Mouse (Mus musculus) gastrocnemius, adult 18-20 months (tissue): ENCODE data around the gene Surf1. TPM values are rescaled to one million over a fixed set of nuclear protein-coding genes. Genes with fewer than 3 reads are reported as not detected.

Experiments used
- DNase-seq: peaks from one replicate; pipeline ENCODE4 v3.0.0; 2021; ENCODE audit warnings: low spot score
- long read RNA-seq, 2 experiments: library from polyadenylated mRNA; stranded (forward); transcript quantifications; one replicate each; pipeline ENCODE4 v2.0.0; 2021
- total RNA-seq, 2 experiments: library from RNA; stranded (reverse); gene quantifications; 2 replicates each; pipeline ENCODE4 v1.2.3; 2021

The Surf1 gene
- 10 to 100 TPM; 41.4 to 43.1 TPM for total RNA-seq
- long read RNA-seq, experiment 1, transcript Surf1-201 (9 exons, 1,173 nt): major isoform, 7 of 26 reads
- long read RNA-seq, experiment 1, partial matches to known transcripts: 3 of 26 reads
- long read RNA-seq, experiment 1, other reads (novel, unspliced or antisense): 12 of 26 reads
- long read RNA-seq, experiment 2, transcript Surf1-201 (9 exons, 1,173 nt): major isoform, 13 of 25 reads
- long read RNA-seq, experiment 2, partial matches to known transcripts: 2 of 25 reads
- long read RNA-seq, experiment 2, other reads (novel, unspliced or antisense): 9 of 25 reads

GRCm38 (mm10) chr2:26915927-26916728 is at the start of gene Surf1, which contains the start of gene Surf2:
TSS of gene Surf1 (minus strand) at chr2:26916530.
TSS of gene Surf2 (plus strand) at chr2:26916367.
- peak; percentile 78 for DNase-seq

- no peak for DNase-seq
Observed at GRCm38 (mm10) chr2:26964724-26965370, 48.5 kb upstream of the Surf1 start.

- DNase-seq: peak; percentile 94
Observed at GRCm38 (mm10) chr2:26963923-26964723, 47.8 kb upstream of the Surf1 start, which contains the start of gene Rexo4. TSS of gene Rexo4 (minus strand) at chr2:26964386.

- DNase-seq: no peak
Observed at GRCm38 (mm10) chr2:26960756-26961155, 44.4 kb upstream of the Surf1 start.

GRCm38 (mm10) chr2:26957488-26957859 is 41.1 kb upstream of the Surf1 start:
- DNase-seq: no peak

- DNase-seq: no peak
Observed at GRCm38 (mm10) chr2:26956811-26957487, 40.6 kb upstream of the Surf1 start.

- DNase-seq: no peak
Observed at GRCm38 (mm10) chr2:26954735-26955395, 38.5 kb upstream of the Surf1 start.

GRCm38 (mm10) chr2:26952866-26953265 is 36.5 kb upstream of the Surf1 start:
- DNase-seq: no peak

- DNase-seq: no peak
Observed at GRCm38 (mm10) chr2:26952193-26952592, 35.9 kb upstream of the Surf1 start.

- no peak for DNase-seq
Observed at GRCm38 (mm10) chr2:26951346-26951905, 35.1 kb upstream of the Surf1 start.

- no peak for DNase-seq
Observed at GRCm38 (mm10) chr2:26950411-26950810, 34.1 kb upstream of the Surf1 start.

- DNase-seq: no peak
Observed at GRCm38 (mm10) chr2:26943253-26943652, 26.9 kb upstream of the Surf1 start.

GRCm38 (mm10) chr2:26941539-26941938 is 25.2 kb upstream of the Surf1 start:
- DNase-seq: no peak

- DNase-seq: no peak
Observed at GRCm38 (mm10) chr2:26936425-26936824, 20.1 kb upstream of the Surf1 start.

- no peak for DNase-seq
Observed at GRCm38 (mm10) chr2:26935286-26935685, 19.0 kb upstream of the Surf1 start.

GRCm38 (mm10) chr2:26933304-26934055 is 17.1 kb upstream of the Surf1 start, which contains the start of the genes Surf4 and Stkld1:
TSS of gene Surf4 (minus strand) at chr2:26933928.
TSS of gene Stkld1 (plus strand) at chr2:26934047.
- DNase-seq: peak; percentile 89

- DNase-seq: peak; percentile 21
Observed at GRCm38 (mm10) chr2:26932473-26933303, 16.4 kb upstream of the Surf1 start.

GRCm38 (mm10) chr2:26930390-26930789 is 14.1 kb upstream of the Surf1 start:
- peak; percentile 64 for DNase-seq
